Mouse (Mus musculus): ENCODE measurements at regions not wholly inside any gene's neighbourhood (a gene's known extent, or its start where the extent isn't known, plus 50 kb on each side); places are given as distances from the start of the nearest gene placed in this dataset.

DNA sequence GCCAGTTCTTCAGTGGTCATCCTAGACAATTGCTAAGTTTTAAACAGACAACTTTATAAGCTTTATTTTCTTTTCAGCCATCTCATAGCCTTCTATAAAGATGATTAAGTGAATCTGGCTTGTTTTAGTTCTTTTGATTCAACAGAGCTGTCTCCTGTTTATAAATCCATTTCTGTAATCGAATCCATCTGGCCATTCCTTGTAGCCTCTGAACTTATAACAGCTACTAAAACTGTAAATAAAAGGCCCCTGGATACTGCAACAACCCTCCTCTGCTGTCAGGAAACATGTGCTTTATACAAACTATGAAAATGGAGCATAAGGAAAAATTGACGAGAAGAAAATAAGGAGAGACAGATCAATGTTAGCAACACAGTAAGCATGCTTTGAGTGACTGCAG is 77.4 kb upstream of the H2al1n start:
- no peak for TF ChIP-seq CTCF (IDR thresholded peaks at IDR 0.05; ENCODE audit: borderline replicate concordance, insufficient read depth, low read length)
- no peak for TF ChIP-seq POLR2A (IDR thresholded peaks at IDR 0.05; ENCODE audit: low read depth, low read length)
